Mouse (Mus musculus): Measurements from ENCODE around the gene Ctc1. TPM values are rescaled to one million over a fixed set of nuclear protein-coding genes. Genes with fewer than 3 reads are reported as not detected.

Ctc1 gene
- total and polyA plus RNA-seq, 3 experiments = 10.7 to 21.5 (median 15.7) TPM

GRCm38 (mm10) chr11:69071262-69071661 is 55.6 kb downstream of the Ctc1 start:
- H3K27me3 ChIP-seq (ENCODE audit: control insufficient read depth, insufficient read depth, low read length) = no peaks in the 10 kb centered on the region
- H3K9ac ChIP-seq (ENCODE audit: low read depth, low read length) = peak overlapping the region; percentile 62
- H3K36me3 ChIP-seq (ENCODE audit: control insufficient read depth, insufficient read depth, low read length) = no peaks in the 10 kb centered on the region
- peak overlapping the region; percentile 89 for H3K27ac ChIP-seq
- intact Hi-C loops (cut with DNase I) = no loop called here
- WGBS = 37% methylated on average over 9 of the region's 9 CpGs
- no peak for DNase-seq
- TF ChIP-seq EP300 (IDR thresholded peaks at IDR 0.05; ENCODE audit: insufficient read depth, low read depth, low read length) (no peak), CTCF (IDR thresholded peaks at IDR 0.05) (no peak), POLR2A (IDR thresholded peaks at IDR 0.05; ENCODE audit: insufficient read depth, low read depth, low read length) (no peak)
- H3K4me3 ChIP-seq = peak overlapping the region; percentile 67
- H3K4me1 ChIP-seq (ENCODE audit: control insufficient read depth, insufficient read depth, low read length) = peaks cover 13% of the 10 kb centered on the region
- H3K79me2 ChIP-seq (replicated peaks; ENCODE audit: control insufficient read depth, insufficient read depth, low read length) = no peaks in the 10 kb centered on the region

- Histone ChIP-seq H3K27ac (no peak overlapping the region), H3K79me2 (replicated peaks; ENCODE audit: control insufficient read depth, insufficient read depth, low read length) (no peaks in the 10 kb centered on the region), H3K36me3 (ENCODE audit: control insufficient read depth, insufficient read depth, low read length) (no peaks in the 10 kb centered on the region), H3K4me1 (ENCODE audit: control insufficient read depth, insufficient read depth, low read length) (peaks cover 8% of the 10 kb centered on the region), H3K4me3 (no peak overlapping the region), H3K27me3 (ENCODE audit: control insufficient read depth, insufficient read depth, low read length) (no peaks in the 10 kb centered on the region), H3K9ac (ENCODE audit: low read depth, low read length) (no peak overlapping the region)
- WGBS = 85% methylated on average over 11 of the region's 11 CpGs
- TF ChIP-seq CTCF (IDR thresholded peaks at IDR 0.05) = no peak
- no peak for TF ChIP-seq EP300 (IDR thresholded peaks at IDR 0.05; ENCODE audit: insufficient read depth, low read depth, low read length)
- TF ChIP-seq POLR2A (IDR thresholded peaks at IDR 0.05; ENCODE audit: insufficient read depth, low read depth, low read length) = no peak
- DNase-seq = no peak
- intact Hi-C loops (cut with DNase I) = loop anchor here (2.0 kb wide), 1 partner anchor 17 kb away; the partner anchor contains the start of gene Vamp2
Measured at GRCm38 (mm10) chr11:69072234-69072633, 56.5 kb downstream of the Ctc1 start.

- intact Hi-C loops (cut with DNase I) = loop anchor here (2.0 kb wide), 1 partner anchor 16 kb away; the partner anchor contains the start of gene Vamp2
- TF ChIP-seq CTCF (IDR thresholded peaks at IDR 0.05) = no peak
- H3K4me3 ChIP-seq = peak overlapping the region; percentile 44; the same call in 1 of the 2 replicates
- H3K36me3 ChIP-seq (ENCODE audit: control insufficient read depth, insufficient read depth, low read length) = no peaks in the 10 kb centered on the region
- peaks cover 6% of the 10 kb centered on the region for H3K4me1 ChIP-seq (ENCODE audit: control insufficient read depth, insufficient read depth, low read length)
- no peak for DNase-seq
- H3K27me3 ChIP-seq (ENCODE audit: control insufficient read depth, insufficient read depth, low read length) = no peaks in the 10 kb centered on the region
- peak overlapping the region; percentile 95 for H3K27ac ChIP-seq
- H3K9ac ChIP-seq (ENCODE audit: low read depth, low read length) = peak overlapping the region; percentile 73
- 12% methylated on average over 9 of the region's 9 CpGs for WGBS
- H3K79me2 ChIP-seq (replicated peaks; ENCODE audit: control insufficient read depth, insufficient read depth, low read length) = no peaks in the 10 kb centered on the region
Measured at GRCm38 (mm10) chr11:69072666-69073064, 57.0 kb downstream of the Ctc1 start.

- WGBS = 2% methylated on average over 14 of the region's 14 CpGs
- Histone ChIP-seq H3K4me1 (ENCODE audit: control insufficient read depth, insufficient read depth, low read length) (peaks cover 4% of the 10 kb centered on the region), H3K36me3 (ENCODE audit: control insufficient read depth, insufficient read depth, low read length) (no peaks in the 10 kb centered on the region), H3K4me3 (peak overlapping the region; percentile 44), H3K79me2 (replicated peaks; ENCODE audit: control insufficient read depth, insufficient read depth, low read length) (no peaks in the 10 kb centered on the region), H3K27me3 (ENCODE audit: control insufficient read depth, insufficient read depth, low read length) (no peaks in the 10 kb centered on the region), H3K9ac (ENCODE audit: low read depth, low read length) (peak overlapping the region; percentile 90), H3K27ac (peak overlapping the region; percentile 95)
- peak; percentile 74 to 85 for DNase-seq
- intact Hi-C loops (cut with DNase I) = loop anchor here (2.0 kb wide), 1 partner anchor 16 kb away; the partner anchor contains the start of gene Vamp2
- TF ChIP-seq EP300 (IDR thresholded peaks at IDR 0.05; ENCODE audit: insufficient read depth, low read depth, low read length) = no peak
- TF ChIP-seq CTCF (IDR thresholded peaks at IDR 0.05) = peak; percentile 53
- TF ChIP-seq POLR2A (IDR thresholded peaks at IDR 0.05; ENCODE audit: insufficient read depth, low read depth, low read length) = peak; percentile 97
Measured at GRCm38 (mm10) chr11:69073065-69073888, 57.6 kb downstream of the Ctc1 start.

GRCm38 (mm10) chr11:69073951-69074775 is 58.5 kb downstream of the Ctc1 start:
- H3K9ac ChIP-seq (ENCODE audit: low read depth, low read length) = 0 out of 2 replicates have a peak overlapping the region, but pooled peaks have one; percentile 19
- intact Hi-C loops (cut with DNase I) = loop anchor here (2.0 kb wide), 1 partner anchor 15 kb away; the partner anchor contains the start of gene Vamp2
- H3K79me2 ChIP-seq (replicated peaks; ENCODE audit: control insufficient read depth, insufficient read depth, low read length) = no peaks in the 10 kb centered on the region
- WGBS = 50% methylated on average over 6 of the region's 6 CpGs
- no peak overlapping the region; the same call in 1 of the 2 replicates for H3K4me3 ChIP-seq
- H3K27me3 ChIP-seq (ENCODE audit: control insufficient read depth, insufficient read depth, low read length) = no peaks in the 10 kb centered on the region
- peaks cover 4% of the 10 kb centered on the region for H3K4me1 ChIP-seq (ENCODE audit: control insufficient read depth, insufficient read depth, low read length)
- H3K36me3 ChIP-seq (ENCODE audit: control insufficient read depth, insufficient read depth, low read length) = no peaks in the 10 kb centered on the region
- peak overlapping the region; percentile 95 for H3K27ac ChIP-seq
- no peak for TF ChIP-seq EP300 (IDR thresholded peaks at IDR 0.05; ENCODE audit: insufficient read depth, low read depth, low read length)
- TF ChIP-seq CTCF (IDR thresholded peaks at IDR 0.05) = no peak
- no peak for TF ChIP-seq POLR2A (IDR thresholded peaks at IDR 0.05; ENCODE audit: insufficient read depth, low read depth, low read length)
- no peak for DNase-seq
